Mouse (Mus musculus) G1E-ER4 (cell line): ENCODE measurements around the gene P4ha2. TPM values are rescaled to one million over a fixed set of nuclear protein-coding genes. Genes with fewer than 3 reads are reported as not detected.

ENCODE experiments used
- GATA1 ChIP-seq: IDR thresholded peaks from one replicate; pipeline ENCODE4 v1.8.0; 2012; ENCODE audit warnings: low read length, inconsistent platforms
- polyA plus RNA-seq: library from polyadenylated mRNA; stranded (reverse); fragments of >175 nt; gene quantifications from 2 replicates; pipeline ENCODE4 v1.2.3, GENCODE M21; 2012

Gene P4ha2
- polyA plus RNA-seq: not detected in 2 replicates

GRCm38 (mm10) chr11:54100045-54100691 lies at the start of gene P4ha2:
Gene P4ha2, plus strand, starts transcription at chr11:54100095.
- no peak for TF ChIP-seq GATA1

DNA sequence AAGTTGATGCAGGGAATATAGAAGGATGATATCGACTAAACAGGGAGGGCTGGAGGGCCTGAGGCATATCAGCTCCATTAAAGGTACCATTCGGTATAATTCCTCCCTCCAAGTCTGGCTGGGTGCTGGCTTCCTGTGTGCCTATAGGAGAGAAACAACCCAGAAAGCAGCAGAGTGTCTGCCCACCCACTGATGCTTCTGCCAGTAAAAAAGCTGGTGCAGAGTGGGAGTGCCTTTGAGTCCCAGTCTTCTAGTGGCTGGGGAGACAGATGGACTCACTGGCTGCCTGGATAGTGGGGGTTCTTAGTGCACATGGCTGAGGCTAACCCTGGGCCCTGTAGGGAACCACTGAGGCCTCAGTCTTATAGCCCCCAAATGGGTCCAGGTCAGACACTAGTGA lies 49.7 kb upstream of the P4ha2 start:
- TF ChIP-seq GATA1: no peak

- no peak for TF ChIP-seq GATA1
These were observed 48.7 kb upstream of the P4ha2 start for GRCm38 (mm10) chr11:54051161-54051560.

GRCm38 (mm10) chr11:54052128-54052527 lies 47.8 kb upstream of the P4ha2 start:
- no peak for TF ChIP-seq GATA1

DNA sequence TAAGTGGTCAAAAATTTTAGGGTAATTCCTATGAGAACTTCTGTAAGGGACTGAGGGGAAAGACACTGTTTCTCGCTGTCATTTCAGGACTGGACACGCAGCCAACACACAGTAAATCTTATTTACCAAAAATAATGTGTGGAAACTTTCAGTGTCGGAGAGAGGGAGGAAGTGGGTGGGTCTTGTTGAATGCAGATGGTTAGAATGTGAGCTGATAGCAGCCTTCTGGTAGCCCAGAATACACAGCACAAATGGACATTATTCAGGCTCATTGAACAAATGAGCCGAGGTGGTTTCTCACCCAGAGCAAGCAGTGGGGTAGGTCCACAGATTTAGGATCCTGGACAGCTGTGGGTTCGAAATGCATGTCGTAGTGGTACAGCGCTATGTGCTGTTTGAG lies 46.8 kb upstream of the P4ha2 start:
- no peak for TF ChIP-seq GATA1

- TF ChIP-seq GATA1: no peak
These were observed 45.6 kb upstream of the P4ha2 start for GRCm38 (mm10) chr11:54054257-54054656.

DNA sequence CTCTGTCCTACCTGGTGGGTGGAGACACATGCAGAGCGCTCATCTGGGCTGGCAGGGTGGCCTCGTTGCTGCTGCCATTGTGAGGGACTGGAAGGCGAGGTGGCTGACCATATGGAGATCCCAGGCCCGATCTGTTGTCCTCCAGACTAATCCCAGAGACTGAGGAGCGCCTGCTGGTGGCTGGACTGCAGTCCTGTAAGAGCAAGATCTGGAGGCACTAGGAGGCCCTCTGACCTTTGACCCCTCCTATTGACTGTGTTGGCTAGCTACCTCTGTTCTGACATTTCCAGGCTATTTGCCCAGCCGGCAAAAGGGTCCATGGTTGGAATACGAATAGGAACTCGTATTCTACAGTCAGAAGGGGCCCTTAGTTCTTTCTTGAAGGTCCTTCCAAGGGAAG lies 43.8 kb upstream of the P4ha2 start:
- TF ChIP-seq GATA1: no peak

GRCm38 (mm10) chr11:54057428-54057827 lies 42.5 kb upstream of the P4ha2 start:
- TF ChIP-seq GATA1: no peak

- no peak for TF ChIP-seq GATA1
These were observed 41.8 kb upstream of the P4ha2 start for GRCm38 (mm10) chr11:54058056-54058617.

DNA sequence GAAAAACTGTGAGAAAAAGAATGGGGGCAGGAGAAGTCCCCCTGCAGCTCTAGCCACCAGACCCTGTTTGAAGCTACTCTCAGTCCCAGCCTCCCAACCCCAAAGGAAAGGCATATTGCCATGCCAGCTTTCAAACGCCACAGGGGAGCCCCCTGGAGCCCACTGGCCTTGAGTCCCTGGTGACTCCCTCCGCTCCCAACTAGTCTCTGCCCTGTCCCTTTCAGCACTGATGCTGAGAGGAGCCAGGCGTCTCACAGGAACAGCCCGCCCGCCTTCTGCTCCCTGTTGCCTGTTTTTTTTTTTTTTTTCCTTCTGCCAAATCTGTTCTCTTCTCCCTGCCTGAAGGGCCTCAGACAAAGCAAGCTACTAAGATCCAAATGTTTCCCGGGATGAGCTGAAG lies 41.3 kb upstream of the P4ha2 start:
- TF ChIP-seq GATA1: no peak

GRCm38 (mm10) chr11:54059526-54059925 lies 40.4 kb upstream of the P4ha2 start:
- no peak for TF ChIP-seq GATA1

GRCm38 (mm10) chr11:54060316-54060715 lies 39.6 kb upstream of the P4ha2 start:
- TF ChIP-seq GATA1: no peak

DNA sequence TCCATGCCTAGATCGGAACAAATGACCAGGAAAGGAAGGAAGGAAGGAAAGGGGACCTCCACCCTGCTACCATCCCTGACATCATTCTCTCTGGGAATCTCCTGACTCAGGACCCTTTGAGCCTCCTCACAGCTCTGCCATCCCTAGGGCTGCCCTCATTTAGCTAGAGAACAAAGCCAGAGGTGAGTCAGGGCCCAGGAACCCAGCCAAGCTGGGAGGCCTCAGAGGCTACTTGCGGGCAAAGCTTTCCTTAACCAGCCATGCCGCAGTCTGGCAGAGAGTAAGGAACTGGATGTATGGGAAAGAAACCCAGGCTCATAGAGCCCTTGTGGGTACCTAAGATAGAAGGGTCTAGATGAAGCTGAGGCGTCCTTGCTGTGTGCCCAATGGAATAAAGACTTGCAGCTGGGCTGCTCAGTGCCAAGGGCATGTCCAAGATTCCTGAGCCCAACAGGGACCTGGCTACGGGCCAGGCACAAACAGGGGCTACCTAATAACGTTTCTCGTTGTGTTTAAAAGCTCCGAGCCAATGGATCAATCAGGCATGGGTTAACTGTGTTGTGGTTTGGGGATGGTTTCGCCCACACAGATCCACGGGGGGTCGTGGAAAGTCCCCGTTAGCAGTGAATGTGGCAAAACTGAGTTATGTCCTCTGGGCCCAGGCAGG lies 37.7 kb upstream of the P4ha2 start:
- TF ChIP-seq GATA1: no peak

GRCm38 (mm10) chr11:54062753-54063471 lies 37.0 kb upstream of the P4ha2 start:
- no peak for TF ChIP-seq GATA1

DNA sequence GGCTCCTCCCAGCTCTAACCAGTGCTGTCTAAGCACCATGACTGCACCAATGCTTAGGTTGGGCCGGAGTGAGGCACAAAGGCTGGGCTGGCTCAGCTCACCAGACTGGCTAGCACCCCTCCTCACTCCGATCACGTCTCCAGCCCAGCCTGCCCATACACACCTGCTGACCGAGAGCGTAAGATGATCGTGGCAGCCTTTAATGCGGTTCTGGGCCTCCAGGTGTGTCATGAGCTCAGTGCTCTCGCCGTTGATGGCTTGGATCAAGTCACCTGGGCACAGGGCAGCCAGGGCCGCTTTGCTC lies 36.5 kb upstream of the P4ha2 start:
- no peak for TF ChIP-seq GATA1

DNA sequence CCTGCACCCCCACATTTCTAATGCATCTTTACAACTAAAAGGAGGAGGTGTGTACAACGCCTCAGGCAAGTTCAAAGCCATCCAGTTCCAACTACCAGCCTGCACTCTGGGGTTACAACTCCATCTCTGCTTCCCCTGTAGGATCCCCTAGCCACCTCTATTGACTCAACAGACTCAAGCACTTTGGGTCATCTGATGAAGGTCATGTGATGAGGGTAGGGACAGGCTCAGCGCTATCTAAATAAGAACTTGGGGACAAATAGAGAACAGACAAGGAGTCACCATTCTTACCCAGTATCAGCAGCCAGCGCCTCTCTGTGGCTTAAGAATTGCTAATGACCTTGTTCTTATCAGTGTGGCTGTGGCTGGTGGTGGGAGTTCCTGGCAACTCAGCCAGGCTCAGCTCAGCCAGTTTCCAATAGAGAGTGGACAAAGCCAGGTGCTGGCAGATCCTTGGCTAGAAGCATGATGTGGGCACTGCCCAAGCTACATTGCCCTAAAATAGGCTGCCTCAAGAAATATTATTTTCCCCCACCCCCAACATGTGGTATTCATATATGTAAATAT lies 35.4 kb upstream of the P4ha2 start:
- TF ChIP-seq GATA1: no peak
